In genomic region chr3:88913511-88914383, GRCm38 (mm10) we compare ENCODE assay signal across 8 mouse cellular contexts. TPM values are rescaled to one million over a fixed set of nuclear protein-coding genes. Genes with fewer than 3 reads are reported as not detected.
DNase-seq lines count a peak whose midpoint lies in the region; ATAC-seq and TF ChIP-seq lines count a peak whose summit lies in the region.

TSS of gene Msto1 (minus strand) at chr3:88913999.

- peak; percentile 92 for DNase-seq in ES-CJ7 (ENCODE audit: low read depth, low spot score)
- DNase-seq in cerebellum, adult 11 months = peak; percentile 87
- peak; percentile 87 for DNase-seq in heart, postnatal 25 days (ENCODE audit: low spot score)
- peak; percentile 93 to 96 for DNase-seq in layer of hippocampus, adult 18-20 months (ENCODE audit: low spot score in 2 of 2)
- peak; percentile 90 for DNase-seq in lung, adult 2 months
- peak; percentile 91 to 93 for DNase-seq in thymus, adult 18-20 months

- TF ChIP-seq POLR2A in lung, adult 2 months (IDR thresholded peaks at IDR 0.05; ENCODE audit: borderline replicate concordance, extremely low read depth, low read depth, low read length) = peak; percentile 96

- peaks cover 18% of the 10 kb centered on the region for H3K4me1 ChIP-seq in forebrain, embryonic 15.5 days
- no peaks in the 10 kb centered on the region; the same call in 1 of the 2 replicates for H3K4me1 ChIP-seq in lung, adult 2 months (ENCODE audit: control insufficient read depth, insufficient read depth, low read length)

- H3K36me3 ChIP-seq in forebrain, embryonic 15.5 days = peaks cover 29% of the 10 kb centered on the region

- intact Hi-C loops in heart, postnatal 25 days (cut with DNase I) = no loop called here

- no peak for TF ChIP-seq CTCF in lung, adult 2 months (IDR thresholded peaks at IDR 0.05; ENCODE audit: insufficient read depth, low read length)

- H3K27me3 ChIP-seq in forebrain, embryonic 15.5 days = no peaks in the 10 kb centered on the region

- no peaks in the 10 kb centered on the region for H3K9me3 ChIP-seq in forebrain, embryonic 15.5 days

- 0% methylated on average over 62 of the region's 62 CpGs for WGBS in forebrain, embryonic 15.5 days
- under 1% methylated on average over 62 of the region's 62 CpGs for WGBS in lung, adult 2 months

- peak within 1 kb of the TSS; percentile 66 for H3K4me3 ChIP-seq in forebrain, embryonic 15.5 days
- peak within 1 kb of the TSS; percentile 87 for H3K4me3 ChIP-seq in lung, adult 2 months (replicated peaks; ENCODE audit: extremely low read depth, low read depth, low read length)

- H3K27ac ChIP-seq in forebrain, embryonic 15.5 days (replicated peaks) = peak within 1 kb of the TSS; percentile 94

- peak within 1 kb of the TSS; percentile 62 for H3K4me2 ChIP-seq in forebrain, embryonic 15.5 days (replicated peaks)

- ATAC-seq in forebrain, embryonic 15.5 days (replicated peaks) = peak; percentile 99
- peak; percentile 97 for ATAC-seq in neutrophil, adult 5-6 weeks (ENCODE audit: extremely low read depth, insufficient number of reproducible peaks, low FRiP score, poor library complexity, severe bottlenecking)

- H3K9ac ChIP-seq in forebrain, embryonic 15.5 days (replicated peaks) = peak within 1 kb of the TSS; percentile 77

RNA-seq across cellular contexts. Expression of gene Msto1, which starts in this region (rescaled TPM):
- 42.2 and 45.2 TPM in 2 replicates for polyA plus RNA-seq in forebrain, embryonic 15.5 days (2015; fragmentation: Nextera tagmentation; extraction: Ambion mirVana)
- total RNA-seq in heart, postnatal 25 days (2021) = 10 to 100 TPM; 14.3 to 14.7 TPM
- 10 to 100 TPM; 21.6 to 21.9 TPM for total RNA-seq in layer of hippocampus, adult 18-20 months (2021)
- polyA plus RNA-seq in lung, adult 2 months (2012; rRNA removed) = 24.7 and 33.7 TPM in 2 replicates
- total RNA-seq in neutrophil, adult 5-6 weeks (2017) = 8.5 and 12.8 TPM in 2 replicates

Comparison
In these comparisons a context has a peak if more than half of its experiments do, and no peak if none do; other contexts are left out.
1. Peak in every context shown above with its lines: DNase-seq, ATAC-seq, H3K4me3 ChIP-seq and H3K27ac ChIP-seq.